In the genomic region with DNA sequence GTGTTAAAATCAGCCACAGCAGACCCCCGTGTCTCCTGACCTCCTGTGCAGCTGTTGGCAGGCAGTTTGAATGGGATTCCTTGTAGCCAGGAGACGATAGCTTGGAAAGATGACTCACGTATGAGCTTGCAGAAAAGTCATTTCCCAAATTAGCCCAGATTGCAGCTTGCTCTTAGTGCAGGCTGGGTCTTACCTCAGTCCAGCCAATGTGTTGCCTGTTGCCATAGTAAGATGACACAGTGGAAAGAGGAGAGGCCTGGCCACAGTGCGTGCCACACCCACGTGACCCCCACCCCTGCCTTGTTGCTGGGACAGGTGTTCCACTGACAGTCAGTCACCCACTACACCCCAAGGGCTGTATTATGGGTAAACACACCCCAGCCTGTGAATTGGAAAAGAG, we compare ENCODE assay signal across 8 mouse cellular contexts. TPM values are rescaled to one million over a fixed set of nuclear protein-coding genes. Genes with fewer than 3 reads are reported as not detected.
A peak's percentile ranks its signal among the peaks of the same experiment; 100 is the strongest.
DNase-seq lines count a peak whose midpoint lies in the region; ATAC-seq and TF ChIP-seq lines count a peak whose summit lies in the region.

No protein-coding gene starts in this region.

- H3K4me2 ChIP-seq in lung, postnatal 0 days (replicated peaks; ENCODE audit: low read depth, low read length) = no peak overlapping the region
- no peak overlapping the region for H3K4me2 ChIP-seq in stomach, embryonic 16.5 days (ENCODE audit: low read depth, low read length)

- DNase-seq in B cell, adult 2 months = peak; percentile 84 to 87
- peak; percentile 65 for DNase-seq in T-cell, adult 2 months (ENCODE audit: low spot score)
- peak; percentile 85 to 89 for DNase-seq in heart, adult 18-20 months
- peak; percentile 77 for DNase-seq in lung, postnatal 0 days (ENCODE audit: low spot score)
- no peak for DNase-seq in urinary bladder, postnatal 14 days (ENCODE audit: low spot score)
- no peak for DNase-seq in kidney, adult 9 months
- DNase-seq in layer of hippocampus, postnatal 36 days = no peak

- 0 out of 2 replicates have a peak overlapping the region, but pooled peaks have one; percentile 57 for H3K27ac ChIP-seq in lung, postnatal 0 days (ENCODE audit: low read length)
- H3K27ac ChIP-seq in stomach, embryonic 16.5 days (ENCODE audit: low read length) = peak overlapping the region; percentile 82; the same call in 1 of the 2 replicates

- no peak for TF ChIP-seq CTCF in lung, postnatal 0 days (IDR thresholded peaks at IDR 0.05)

- no peaks in the 10 kb centered on the region for H3K9me3 ChIP-seq in lung, postnatal 0 days (ENCODE audit: low read length)
- H3K9me3 ChIP-seq in stomach, embryonic 16.5 days (replicated peaks; ENCODE audit: control insufficient read depth, low read length) = no peaks in the 10 kb centered on the region

- H3K9ac ChIP-seq in lung, postnatal 0 days (replicated peaks; ENCODE audit: low read depth) = no peak overlapping the region
- no peak overlapping the region for H3K9ac ChIP-seq in stomach, embryonic 16.5 days (ENCODE audit: low read length)

- peak; percentile 67 for ATAC-seq in lung, postnatal 0 days
- ATAC-seq in stomach, embryonic 16.5 days (ENCODE audit: insufficient read depth, low FRiP score) = no peak

- peaks cover 14% of the 10 kb centered on the region; the same call in 1 of the 2 replicates for H3K4me1 ChIP-seq in lung, postnatal 0 days (ENCODE audit: insufficient read depth, low read depth, low read length)
- H3K4me1 ChIP-seq in stomach, embryonic 16.5 days (ENCODE audit: control insufficient read depth, insufficient read depth, low read length) = peaks cover 61% of the 10 kb centered on the region

- H3K27me3 ChIP-seq in lung, postnatal 0 days (replicated peaks; ENCODE audit: insufficient read depth, low read length) = no peaks in the 10 kb centered on the region
- H3K27me3 ChIP-seq in stomach, embryonic 16.5 days (ENCODE audit: control insufficient read depth, insufficient read depth, low read length) = no peaks in the 10 kb centered on the region

- H3K4me3 ChIP-seq in lung, postnatal 0 days (ENCODE audit: low read depth, low read length) = no peak overlapping the region
- no peak overlapping the region for H3K4me3 ChIP-seq in stomach, embryonic 16.5 days (replicated peaks; ENCODE audit: low read length)

- 63% methylated on average over 5 of the region's 5 CpGs for WGBS in lung, postnatal 0 days
- 51% methylated on average over 5 of the region's 5 CpGs for WGBS in stomach, embryonic 16.5 days

- no peaks in the 10 kb centered on the region for H3K36me3 ChIP-seq in lung, postnatal 0 days (ENCODE audit: insufficient read depth, low read length)
- H3K36me3 ChIP-seq in stomach, embryonic 16.5 days (ENCODE audit: control insufficient read depth, insufficient read depth, low read length) = no peaks in the 10 kb centered on the region

- no peak; the same call in 1 of the 2 replicates for TF ChIP-seq EP300 in lung, postnatal 0 days (IDR thresholded peaks at IDR 0.05)

RNA-seq across cellular contexts. Expression of gene Rapgef1, which starts 5.2 kb away (rescaled TPM):
- 100 to 1,000 TPM in 1 of 2 experiments, 10 to 100 TPM in 1; 100.0 to 108 TPM for total RNA-seq in heart, adult 18-20 months (2021)
- 10.6 and 11.4 TPM in 2 replicates for polyA plus RNA-seq in lung, postnatal 0 days (2015; fragmentation: Nextera tagmentation; extraction: Ambion mirVana)
- 10.7 and 11.2 TPM in 2 replicates for polyA plus RNA-seq in stomach, embryonic 16.5 days (2015; fragmentation: Nextera tagmentation; extraction: Ambion mirVana)
- total RNA-seq in layer of hippocampus, postnatal 36 days (2021) = 10 to 100 TPM; 94.0 to 99.0 TPM

Comparison
In these comparisons a context has a peak if more than half of its experiments do, and no peak if none do; other contexts are left out.
1. DNase-seq: peak in B cell, adult 2 months (2 of 2), T-cell, adult 2 months (single experiment), heart, adult 18-20 months (2 of 2) and lung, postnatal 0 days (single experiment); none in urinary bladder, postnatal 14 days (single experiment), kidney, adult 9 months (single experiment) and layer of hippocampus, postnatal 36 days (0 of 2).